Mouse (Mus musculus) 3T3-L1 (cell line): ENCODE results near the gene Sspo.

Experiments
- DNase-seq: peaks from one replicate; pipeline ENCODE4 v3.0.0-alpha.2; 2015; ENCODE audit warnings: low read depth, low spot score

Sspo gene

DNA sequence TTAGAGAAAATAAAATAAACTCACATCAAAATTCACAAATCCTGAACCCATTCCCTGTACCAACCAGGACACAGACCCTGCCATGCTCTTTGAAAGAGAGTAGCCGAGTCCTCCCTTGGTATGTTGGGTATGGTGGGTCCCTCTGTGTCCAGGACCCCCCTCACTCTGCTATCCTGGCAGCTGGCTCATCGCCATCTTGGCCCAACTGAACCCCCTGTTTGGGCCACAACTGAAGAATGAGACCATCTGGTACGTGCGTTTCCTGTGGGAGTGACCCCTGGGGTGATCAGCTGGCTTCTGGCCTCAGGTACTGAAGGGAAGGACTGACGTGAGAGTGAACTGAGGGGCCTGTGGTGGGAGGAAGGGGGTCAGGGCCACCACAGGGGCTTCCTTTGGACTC is 91.8 kb downstream of the Sspo start:
- DNase-seq: no peak

DNA sequence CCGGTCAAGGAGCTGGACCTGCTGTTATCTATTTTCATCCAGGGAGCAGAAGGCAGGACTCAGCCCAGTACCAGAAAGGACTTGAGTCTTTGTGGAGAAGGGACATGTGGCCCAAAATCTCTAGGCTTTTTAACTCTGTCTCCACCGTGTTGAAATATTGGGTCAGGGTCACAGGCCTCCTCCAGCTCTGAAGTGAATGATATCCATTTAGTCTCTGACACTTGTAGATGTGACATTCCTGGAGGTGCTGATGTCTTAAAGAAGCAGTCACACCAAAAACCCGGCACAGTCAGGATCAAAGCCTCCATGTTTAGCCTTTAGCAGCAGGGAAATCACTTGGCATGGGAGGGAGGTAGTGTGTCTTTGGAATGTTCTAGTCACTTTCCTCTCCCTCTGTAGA is 92.7 kb downstream of the Sspo start:
- no peak for DNase-seq

DNA sequence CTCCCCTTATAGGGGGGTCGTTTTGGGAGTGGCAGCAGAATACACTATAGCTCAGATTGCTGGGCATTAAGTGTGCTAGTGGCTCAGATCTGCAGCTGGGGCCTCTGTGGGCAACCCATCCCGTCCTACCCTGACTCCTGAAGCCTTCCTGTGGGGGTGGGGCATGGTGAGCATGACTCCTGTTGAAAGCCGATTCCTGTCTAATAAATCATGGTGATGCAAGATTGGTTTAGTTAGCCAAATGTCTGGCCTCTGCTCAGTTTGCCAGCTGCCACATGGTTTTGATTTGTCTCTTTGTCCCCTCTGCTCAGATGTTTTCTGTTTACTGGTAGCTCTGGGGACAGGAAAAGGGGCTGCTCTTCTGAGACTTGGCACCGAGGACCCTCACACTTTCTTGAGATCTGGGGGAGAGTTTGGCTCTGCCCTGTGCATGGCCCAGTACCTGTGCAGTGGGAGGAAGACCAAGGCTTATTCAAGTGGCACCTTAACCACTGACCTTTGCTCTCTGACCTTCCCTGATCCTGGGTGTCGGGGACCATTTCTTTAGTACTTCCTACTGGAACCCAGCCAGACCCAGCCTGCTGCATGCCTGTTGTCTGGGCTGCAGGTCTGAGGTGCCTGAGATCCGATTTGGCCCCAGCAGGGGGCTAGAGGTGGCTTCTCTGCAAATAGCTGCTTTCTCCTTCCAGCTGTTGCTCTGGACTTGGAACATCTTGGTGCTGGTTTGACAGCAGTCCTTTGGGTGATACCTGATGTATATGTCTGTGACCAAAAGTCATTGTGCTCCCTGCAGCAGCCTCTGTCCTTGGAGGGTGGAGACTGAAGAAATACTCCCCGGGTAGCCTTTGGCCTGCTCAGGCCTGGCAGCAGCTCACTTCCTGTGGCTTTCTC is 93.8 kb downstream of the Sspo start:
- peak; percentile 100 for DNase-seq

DNA sequence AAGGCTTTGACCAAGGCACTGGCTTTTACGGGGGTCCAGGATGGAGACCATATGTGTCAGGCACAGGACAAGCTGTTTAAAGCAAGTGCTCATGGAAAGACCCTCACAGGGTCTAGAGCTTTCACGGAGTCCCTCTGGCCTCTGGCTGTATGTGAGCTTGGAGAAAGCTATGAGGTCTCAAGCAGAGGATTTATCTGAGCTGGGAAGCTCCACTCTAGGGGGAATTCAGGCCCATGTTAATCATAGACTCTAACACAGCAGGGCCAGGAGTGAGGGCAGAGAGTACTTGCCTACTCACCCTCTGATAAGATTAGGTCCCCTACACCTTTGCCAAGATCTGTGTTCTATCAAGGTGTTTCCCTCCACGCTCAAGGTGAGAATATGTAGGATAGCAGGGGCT is 94.6 kb downstream of the Sspo start:
- DNase-seq: peak; percentile 66

DNA sequence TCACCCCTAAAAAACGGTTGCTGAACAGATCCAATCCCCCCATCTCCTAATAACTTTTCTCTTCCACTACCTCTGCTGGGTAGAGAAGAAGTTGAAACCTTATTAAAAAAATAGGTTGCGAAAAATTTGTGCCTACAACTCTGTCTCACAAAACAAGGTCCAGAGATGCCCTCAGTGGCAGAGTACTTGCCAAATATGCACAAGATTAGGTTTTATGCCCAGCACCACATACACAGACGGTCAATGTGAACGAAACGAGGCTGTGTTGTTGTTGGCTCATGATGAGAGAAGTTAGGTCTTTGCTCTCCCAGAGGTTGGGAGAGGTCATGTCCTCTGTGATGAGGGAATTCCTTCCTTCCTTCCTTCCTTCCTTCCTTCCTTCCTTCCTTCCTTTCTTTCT is 97.2 kb downstream of the Sspo start:
- no peak for DNase-seq

DNA sequence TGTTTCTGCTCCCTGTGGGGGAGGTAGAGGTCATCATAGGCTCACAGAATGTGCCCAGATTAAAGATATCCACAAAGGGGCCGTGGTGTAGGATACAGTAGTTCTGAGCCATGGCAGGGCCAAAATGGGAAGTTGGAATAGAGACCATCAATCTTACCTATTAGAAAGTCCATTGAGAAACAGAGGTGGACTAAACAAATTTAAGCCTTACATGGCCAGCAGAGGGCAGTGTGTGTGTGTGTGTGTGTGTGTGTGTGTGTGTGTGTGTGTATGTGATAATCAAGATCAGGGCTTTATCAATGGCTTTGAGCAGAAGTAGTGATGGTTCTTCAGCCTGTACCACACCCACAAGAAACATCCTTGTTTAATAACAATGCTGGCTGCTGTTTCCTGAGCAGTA is 98.2 kb downstream of the Sspo start:
- peak; percentile 57 for DNase-seq

DNA sequence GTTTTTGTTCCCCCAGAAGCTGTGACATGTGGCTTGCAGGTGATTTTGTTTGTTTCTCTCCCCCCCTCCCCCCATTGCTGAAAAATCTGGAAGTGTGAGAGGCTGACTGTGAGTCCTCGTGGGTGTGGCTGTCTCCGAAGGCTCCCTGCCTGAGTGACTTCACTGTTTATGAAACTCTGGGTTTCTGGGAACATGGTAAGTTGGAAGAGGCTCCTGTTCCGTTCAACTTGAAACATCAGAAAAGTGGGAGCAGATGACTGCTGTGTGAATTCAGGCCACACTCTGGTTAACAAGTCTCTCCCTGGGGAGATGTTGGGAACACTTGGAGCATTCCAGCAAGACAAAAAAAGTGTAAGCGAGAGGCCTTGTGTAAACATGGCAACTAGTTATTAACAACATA is 98.8 kb downstream of the Sspo start:
- DNase-seq: peak; percentile 74

DNA sequence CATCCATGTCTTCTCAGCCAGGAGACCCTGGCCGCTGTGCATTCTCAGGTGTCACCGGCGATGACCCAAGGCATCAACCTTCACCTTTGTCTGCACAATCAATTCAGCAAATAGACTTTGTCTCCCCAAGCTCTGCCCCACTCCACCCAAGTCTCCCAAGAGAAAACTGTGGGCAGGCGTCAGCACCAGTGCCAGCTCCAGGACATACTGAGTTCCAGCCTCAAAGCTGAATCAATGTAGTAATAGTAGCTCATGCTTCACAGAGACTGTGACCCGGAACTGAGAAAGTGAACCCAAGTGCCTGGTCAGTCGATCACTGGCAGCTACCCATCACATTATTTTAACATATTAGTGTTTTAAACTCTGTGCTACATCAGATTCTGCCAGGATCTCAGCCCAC is 100.3 kb downstream of the Sspo start:
- DNase-seq: no peak
